Mouse (Mus musculus) heart, adult 18-20 months (tissue): ENCODE results near the gene Coq10a. TPM values are rescaled to one million over a fixed set of nuclear protein-coding genes. Genes with fewer than 3 reads are reported as not detected.
"Not testable (repeated sequence)": the region's sequence is repeated elsewhere in the genome, so short reads cannot be mapped to it uniquely, and the experiment has no call there.

Experiments
- DNase-seq, 2 experiments: peaks; one replicate each; pipeline ENCODE4 v3.0.0; 2021 to 2022; ENCODE audit warnings: mixed read lengths in 1 of 2
- microRNA-seq, 2 experiments: library from miRNA; unstranded; fragments of <30 nt; microRNA quantifications; one replicate each; pipeline ENCODE4 v1.2.0; 2022
- total RNA-seq, 2 experiments: library from RNA; stranded (reverse); gene quantifications; 2 replicates each; pipeline ENCODE4 v1.2.3; 2021

Gene Coq10a
- total RNA-seq, 2 experiments from 2014 or later: 365 to 392 TPM

DNA sequence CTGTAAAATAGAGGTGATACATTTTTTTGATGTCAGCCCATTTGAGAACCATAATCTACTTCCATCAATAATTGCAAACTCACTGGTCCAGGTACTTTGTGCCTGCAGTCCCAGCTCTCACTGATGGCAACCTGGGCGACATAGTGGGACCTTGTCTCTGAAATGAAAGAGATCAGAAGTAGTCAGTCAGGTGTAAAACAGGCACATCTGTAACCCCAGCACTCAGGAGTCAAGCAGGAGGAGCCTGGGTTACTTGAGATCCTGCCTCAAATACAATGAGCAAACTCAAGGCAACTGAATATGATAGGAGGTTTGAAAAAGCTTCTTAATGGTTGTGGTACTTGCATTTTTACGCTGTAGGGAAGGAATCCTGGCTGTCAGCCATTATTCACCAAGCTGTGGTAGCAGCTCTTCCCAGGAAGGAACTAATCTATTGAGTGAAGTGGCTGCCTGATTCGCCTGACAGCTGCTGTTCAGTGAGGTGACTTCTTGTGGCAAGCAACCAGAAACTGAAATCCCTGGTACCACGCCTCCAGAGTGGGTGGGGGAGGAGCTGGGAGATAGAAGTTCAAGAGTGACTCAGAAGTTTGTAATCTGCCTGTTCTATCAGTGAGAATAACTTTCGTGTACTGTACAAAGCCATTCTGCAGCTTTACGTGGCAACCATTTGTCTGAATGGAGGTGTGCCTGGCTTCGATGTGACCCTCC lies 24.1 kb downstream of the Coq10a start:
- peak; percentile 87 to 92 for DNase-seq

DNA sequence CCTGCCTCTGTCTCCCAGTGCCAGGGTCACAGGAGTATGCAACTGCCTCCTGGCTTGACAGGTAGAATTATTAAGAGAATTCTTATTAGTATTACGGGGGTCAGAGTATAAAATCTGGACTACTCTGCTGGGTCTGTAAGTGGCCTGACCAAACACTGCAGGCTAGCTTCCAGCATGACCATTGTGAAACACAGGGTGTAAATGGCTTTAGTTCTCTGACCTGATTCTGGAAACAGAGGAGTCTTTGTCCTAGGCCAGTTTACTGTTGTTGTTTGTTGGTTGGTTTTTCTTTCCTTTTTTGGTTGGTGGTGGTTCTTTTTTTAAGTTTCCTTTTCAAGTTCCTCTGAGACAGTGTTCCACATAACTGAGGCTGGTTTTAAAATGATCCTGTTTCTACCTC lies 25.4 kb downstream of the Coq10a start:
- no peak for DNase-seq

DNA sequence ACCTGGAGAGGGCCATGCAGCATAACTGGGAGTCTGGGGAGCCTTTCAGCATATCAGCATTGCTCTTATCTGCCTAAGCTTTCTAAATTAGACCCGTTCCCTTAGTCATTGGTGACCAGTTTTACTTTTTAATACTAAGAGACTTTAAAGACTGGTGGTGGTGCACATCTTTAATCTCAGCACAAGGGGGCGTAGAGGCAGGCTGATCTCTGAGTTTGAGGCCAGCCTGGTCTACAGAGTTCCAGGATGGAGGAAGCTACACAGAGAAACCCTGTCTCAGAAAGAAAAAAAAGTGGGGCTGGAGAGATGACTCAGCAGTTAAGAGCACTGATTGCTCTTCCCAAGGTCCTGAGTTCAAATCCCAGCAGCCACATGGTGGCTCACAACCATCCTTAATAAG lies 28.5 kb downstream of the Coq10a start:
- no peak for DNase-seq

DNA sequence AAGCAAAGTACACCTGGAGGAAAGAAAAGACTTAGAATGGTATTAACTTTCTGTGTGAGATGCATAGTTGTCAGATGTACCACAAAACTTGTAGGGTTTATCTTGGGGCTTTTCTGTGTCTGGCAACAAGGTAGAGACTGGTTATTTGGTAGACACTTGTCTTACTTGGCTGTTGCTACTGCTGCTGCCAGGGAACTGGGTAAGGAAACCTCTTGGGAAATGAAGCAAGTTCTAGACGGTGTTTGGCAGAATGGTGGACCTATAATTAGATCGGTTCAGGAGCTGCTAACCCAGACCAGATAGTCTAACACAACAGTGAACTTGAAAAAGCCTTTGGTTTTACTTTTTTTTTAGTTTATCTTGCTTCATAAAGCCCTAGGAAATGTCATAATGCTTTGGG lies 29.8 kb downstream of the Coq10a start:
- peak; percentile 42 to 64 for DNase-seq

DNA sequence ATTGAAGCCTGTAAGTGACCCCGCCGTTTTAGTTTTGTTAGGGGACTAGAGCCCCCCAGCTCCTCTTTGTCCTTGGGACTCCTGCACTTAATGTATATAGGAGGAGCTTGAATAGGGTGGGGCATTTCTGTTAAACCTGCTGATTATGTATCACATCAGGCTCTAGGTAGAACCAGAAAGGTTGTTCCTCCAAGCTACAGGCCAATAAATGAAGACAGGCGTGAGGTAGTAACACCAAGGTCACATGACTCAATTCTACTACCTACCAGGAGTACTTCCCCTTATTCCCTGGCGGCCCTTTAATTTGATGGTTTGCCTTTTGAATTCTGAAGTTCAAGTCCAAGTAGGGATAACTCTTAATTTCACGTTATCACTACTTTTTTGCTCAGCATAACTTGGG lies 30.4 kb downstream of the Coq10a start:
- no peak for DNase-seq

DNA sequence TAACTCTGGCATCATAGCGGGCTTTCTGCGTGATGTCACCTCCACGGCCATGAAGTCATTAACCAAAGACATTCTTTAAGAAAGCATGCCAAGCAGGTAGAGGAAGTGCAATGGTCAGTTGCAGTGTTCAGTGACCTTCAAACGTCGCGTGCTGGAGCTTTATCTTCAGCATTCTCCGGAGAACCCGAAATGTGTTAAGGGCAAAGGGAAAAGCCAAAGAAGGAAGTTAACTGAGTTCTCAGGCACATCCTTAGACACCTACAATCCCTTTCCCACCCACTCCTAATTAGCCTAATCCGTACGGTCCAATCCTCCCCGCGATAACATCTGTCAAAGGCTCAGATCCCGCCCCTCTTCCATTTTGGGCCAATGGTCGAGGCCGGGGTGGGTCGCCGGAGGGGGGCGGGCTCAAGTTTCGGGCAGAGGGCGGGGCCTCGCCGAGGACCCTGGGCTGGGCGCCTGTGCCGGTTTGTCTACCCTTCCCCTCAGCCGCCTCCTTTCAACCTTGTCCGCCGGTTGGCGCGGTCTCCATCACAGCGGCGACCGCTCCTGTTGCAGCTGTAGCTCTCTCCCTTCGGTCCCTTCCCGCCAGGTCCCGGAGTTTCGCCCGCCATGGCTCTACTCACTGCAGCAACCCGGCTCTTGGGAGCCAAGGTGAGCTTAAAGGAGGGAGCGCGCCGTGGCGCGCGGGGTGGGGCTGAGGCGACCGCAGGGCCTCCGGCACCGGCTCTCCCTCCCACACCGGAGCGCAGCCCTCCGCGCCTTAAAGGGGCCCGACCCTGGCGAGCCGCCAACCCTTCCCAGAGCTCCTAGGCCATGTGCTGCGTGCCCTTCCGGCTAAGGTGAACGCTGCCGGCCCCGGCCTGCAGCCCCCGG lies 31.3 kb downstream of the Coq10a start, which contains the start of gene Cs:
Gene Cs, plus strand, starts transcription at position 429 of the 876 bp plus-strand sequence.
- DNase-seq: peak; percentile 98

DNA sequence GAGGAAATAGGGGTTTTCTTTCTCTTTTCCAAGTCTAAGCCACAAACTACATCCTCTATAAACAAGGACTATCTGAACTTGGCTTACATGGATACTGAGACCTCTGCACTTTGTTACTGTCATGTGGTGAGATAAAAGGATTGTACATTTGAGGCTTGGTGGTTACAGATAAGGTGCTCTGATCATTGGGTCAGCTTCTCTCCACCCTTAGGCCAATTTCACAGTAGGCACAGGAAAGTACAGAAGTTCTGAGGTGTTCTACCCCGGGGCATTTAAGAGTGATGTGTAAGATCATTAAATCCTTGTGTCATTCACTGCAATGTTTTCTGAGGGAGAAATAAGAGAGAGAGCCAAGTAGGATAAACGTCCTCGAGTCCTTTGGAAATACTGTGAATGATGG lies 32.2 kb downstream of the Coq10a start:
- DNase-seq: no peak

DNA sequence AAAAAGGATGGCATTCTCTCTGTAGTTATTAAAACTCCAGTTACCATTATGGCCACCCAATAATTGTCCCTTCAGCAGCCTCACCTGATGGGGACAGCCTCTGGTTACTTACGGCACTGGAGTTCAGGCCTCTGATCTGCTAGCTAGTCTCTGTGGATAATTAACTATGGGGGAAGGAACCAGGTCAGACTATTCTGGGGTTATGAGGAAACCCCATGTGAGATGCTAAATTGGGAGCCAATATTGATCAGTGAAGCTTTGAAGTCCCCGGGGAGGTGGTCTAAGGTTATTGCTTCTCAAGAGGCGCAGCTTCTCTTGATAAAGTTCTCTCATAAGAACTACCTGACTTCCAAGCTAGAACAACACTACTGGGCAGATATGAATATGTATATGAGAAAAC lies 32.6 kb downstream of the Coq10a start:
- no peak for DNase-seq

DNA sequence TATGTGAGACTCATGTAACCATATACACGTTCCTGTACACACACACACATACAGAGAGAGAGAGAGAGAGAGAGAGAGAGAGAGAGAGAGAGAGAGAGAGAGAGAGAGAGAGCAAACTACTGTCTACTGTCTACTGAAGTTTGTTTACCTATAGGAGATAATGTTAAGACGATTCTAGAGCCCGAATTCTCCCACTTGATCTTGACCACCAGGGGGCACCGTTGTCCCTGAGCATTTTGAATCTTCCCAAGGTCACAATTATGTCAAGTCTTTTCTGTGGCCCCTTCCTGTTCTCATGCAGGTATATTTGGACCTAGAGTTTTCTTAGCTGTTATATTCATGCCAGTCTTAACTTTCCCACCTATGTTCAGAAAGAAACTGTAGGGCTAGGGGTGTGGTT lies 33.2 kb downstream of the Coq10a start:
- DNase-seq: peak; percentile 75 to 92

DNA sequence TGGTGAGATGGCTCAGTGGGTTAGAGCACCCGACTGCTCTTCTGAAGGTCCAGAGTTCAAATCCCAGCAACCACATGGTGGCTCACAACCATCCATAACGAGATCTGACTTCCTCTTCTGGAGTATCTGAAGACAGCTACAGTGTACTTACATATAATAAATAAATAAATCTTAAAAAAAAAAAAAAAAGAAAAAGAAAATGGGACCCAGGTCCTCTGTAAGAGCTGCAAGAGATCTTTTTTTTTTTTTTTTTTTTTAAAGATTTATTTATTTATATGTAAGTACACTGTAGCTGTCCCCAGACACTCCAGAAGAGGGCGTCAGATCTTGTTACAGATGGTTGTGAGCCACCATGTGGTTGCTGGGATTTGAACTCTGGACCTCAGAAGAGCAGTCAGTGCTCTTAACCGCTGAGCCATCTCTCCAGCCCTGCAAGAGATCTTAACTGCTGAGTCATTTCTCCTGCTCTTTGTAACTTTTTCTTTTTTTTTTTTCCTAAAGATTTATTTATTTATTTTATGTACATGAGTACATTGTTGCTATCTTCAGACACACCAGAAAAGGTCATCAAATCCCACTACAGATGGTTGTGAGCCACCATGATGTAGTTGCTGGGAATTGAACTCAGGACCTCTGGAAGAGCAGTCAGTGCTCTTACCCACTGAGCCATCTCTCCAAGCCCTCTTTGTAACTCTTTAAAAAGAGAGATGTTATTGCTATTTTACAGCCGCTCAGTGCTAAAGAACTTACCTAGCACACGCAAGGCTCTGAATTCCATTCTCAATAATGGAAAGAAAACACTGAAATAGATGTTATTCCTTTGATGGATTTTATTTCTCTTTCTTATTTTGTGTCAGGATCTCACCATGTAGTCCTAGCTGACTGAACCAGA lies 36.2 kb downstream of the Coq10a start:
- DNase-seq: not testable (repeated sequence)

DNA sequence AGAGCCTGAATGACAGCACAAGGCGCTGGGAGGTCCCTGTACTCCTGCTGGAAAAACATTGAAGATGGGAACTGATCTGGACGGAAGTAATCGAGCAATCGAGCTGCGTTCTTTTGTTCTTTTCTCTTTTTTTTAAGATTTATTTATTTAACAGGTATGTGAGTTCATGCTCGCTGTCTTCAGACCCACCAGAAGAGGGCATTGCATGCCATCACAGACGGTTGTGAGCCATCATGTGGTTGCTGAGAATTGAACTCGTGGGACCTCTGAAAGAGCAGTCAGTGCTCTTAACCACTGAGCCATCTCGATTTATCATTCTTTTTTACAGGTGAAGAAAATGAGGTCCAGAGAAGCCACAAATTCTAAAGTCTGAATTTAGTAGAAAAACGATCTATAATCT lies 41.2 kb downstream of the Coq10a start:
- DNase-seq: no peak

DNA sequence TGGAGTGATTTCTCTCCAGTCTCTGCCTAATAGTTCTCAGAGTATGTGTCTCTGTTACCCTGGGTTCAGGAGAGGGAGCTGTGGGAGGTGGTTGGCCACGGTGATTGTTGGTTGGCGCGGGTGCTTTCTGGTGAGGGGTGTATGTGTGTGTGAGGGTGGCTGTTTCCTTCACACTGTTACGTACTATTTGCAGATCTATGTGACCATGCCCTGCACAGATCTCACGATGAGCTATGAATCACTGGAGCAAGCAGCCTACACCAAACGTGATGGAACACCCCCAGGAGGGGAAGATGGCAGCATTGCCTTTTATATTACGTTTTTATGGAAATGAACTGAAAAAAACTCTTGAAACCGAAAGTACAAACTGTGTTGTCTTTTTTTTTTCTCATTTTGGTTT lies 42.0 kb downstream of the Coq10a start:
- DNase-seq: no peak

DNA sequence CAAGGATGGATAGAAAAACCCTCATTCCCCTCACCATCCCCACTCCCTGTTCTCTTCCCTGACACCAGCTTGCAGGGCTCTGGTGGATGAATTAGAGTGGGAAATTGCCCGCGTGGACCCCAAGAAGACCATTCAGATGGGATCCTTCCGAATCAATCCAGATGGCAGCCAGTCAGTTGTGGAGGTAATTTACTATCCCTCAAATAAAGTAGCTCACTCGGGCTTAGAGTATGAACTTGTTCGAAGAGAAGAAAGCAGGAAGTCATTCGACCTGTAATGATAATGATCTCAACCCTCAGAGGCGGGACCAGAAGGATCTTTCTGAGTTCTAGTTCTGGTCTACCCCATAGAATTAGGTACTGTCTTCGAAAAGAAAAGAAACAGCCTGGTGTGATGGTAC lies 45.3 kb downstream of the Coq10a start:
- DNase-seq: no peak

DNA sequence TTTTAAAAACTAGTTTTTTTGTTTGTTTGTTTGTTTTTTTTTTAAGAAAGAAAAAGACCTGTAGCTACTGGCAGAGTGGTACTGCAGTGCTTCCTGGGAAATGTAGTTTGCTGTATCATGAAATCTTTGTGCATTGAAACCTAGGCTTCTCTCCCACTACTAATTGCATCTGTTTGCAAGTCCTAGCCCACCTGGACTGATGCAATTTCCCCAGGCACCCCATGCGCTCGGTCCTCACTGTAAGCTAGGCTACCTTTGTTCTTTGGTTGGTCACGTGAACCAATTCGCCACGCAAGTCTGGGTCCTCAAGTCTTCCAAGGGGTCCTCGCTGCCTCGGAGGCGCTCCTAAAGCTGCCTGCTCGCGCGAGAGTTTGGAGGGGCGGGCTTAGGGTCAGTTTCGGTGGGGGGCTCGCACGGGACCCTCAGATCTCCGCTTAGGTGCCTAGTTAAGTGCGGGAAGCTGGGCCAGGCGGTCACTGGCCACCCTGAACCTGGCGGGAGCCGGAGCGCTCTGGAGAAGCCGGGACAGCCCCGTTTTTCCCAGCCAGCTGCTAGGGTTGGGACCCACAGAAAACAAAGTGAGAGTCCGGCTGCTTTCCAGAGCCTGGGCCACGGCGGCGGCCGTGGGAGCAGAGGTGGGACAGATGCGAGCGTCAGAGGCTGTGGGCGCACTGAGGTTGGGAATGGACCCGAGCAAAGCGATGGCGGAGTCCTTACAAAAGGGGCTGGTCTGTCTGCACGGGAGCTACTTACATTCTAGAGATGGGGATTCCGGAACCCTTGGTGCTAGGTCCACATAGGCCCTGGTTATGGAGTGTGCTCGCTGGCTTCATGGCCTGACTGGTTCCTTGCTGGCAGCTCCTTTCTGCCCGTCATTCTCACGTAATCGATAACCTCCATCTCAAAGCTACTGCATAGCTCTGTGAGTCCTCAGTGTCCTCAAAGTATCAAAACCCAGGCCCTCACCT lies 46.4 kb downstream of the Coq10a start, which contains the start of gene Cnpy2:
Gene Cnpy2, plus strand, starts transcription at position 319 of the 968 bp plus-strand sequence.
- peak; percentile 87 to 91 for DNase-seq

DNA sequence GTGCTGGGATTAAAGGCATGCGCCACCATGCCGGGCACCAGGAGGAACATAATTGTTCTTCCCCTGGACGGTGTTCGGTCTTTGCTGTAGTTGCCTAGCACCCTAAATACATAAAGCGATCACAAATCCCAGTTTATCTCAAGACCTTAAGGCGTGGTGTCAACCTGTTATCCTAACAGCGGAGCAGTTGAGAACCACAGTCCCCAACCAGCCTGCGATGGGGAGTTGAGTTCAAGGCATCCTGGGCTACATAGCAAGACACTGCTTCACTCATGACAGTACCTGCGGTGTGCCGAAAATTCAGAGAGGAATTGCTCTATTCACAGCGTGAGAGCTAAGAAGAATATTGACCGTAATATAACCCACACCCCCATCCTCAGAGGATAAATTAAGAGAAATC lies 47.2 kb downstream of the Coq10a start:
- DNase-seq: no peak

DNA sequence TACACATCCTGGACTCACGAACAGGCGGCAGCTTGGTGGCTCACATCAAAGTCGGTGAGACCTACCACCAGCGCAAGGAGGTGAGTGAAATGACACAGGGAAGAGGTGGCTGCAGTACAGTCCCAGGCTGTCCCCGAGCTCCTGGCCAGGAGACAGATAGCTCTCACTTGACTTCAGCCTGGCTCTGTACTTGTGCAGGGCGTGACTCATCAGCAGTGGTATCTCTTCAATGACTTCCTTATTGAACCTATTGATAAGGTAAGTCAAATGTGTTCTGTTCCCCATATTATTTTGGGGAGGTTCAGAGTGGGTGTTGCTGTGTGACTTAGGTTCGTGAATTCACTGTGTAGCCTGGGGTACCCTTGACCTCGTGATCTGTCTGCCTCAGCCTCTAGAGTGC lies 53.2 kb downstream of the Coq10a start:
- DNase-seq: no peak

Small RNA genes within 50 kb of the gene (microRNA-seq; reads per million reads assigned to microRNA genes)
- gene Gm25361 (0 reads per million in 2 experiments), gene Gm26308 (0 reads per million in 2 experiments), gene Mir6914 (0 reads per million in 2 experiments), gene Mir6915 (0.54 to 1.1 reads per million in 2 experiments)

Other genes starting within 250 kb of the Coq10a start
- gene Rbms2, start 188.7 kb downstream of the Coq10a start, total RNA-seq: 100 to 1,000 TPM in 1 of 2 experiments, 10 to 100 TPM in 1; 78.1 to 100 TPM
- gene Gls2, start 174.5 kb downstream of the Coq10a start, total RNA-seq: 1 to 10 TPM in 1 of 2 experiments, under 1 TPM in 1; 0.25 to 1.4 TPM
- gene Spryd4, start 157.2 kb downstream of the Coq10a start, total RNA-seq: 10 to 100 TPM; 37.9 to 45.9 TPM
- not detected for gene Mip, start 143.2 kb downstream of the Coq10a start, total RNA-seq
- gene Timeless, start 136.9 kb downstream of the Coq10a start, total RNA-seq: 1 to 10 TPM; 6.0 to 7.3 TPM
- gene Apon, start 114.9 kb downstream of the Coq10a start, total RNA-seq: not detected
- gene Apof, start 100.3 kb downstream of the Coq10a start, total RNA-seq: not detected
- gene Stat2, start 98.4 kb downstream of the Coq10a start, total RNA-seq: 10 to 100 TPM in 1 of 2 experiments, 1 to 10 TPM in 1; 8.3 to 11.3 TPM
- gene Il23a, start 70.2 kb downstream of the Coq10a start, total RNA-seq: not detected
- 1 to 10 TPM; 4.5 to 6.0 TPM for gene Pan2, start 65.7 kb downstream of the Coq10a start, total RNA-seq
- gene Cnpy2, start 46.5 kb downstream of the Coq10a start, total RNA-seq: 10 to 100 TPM; 62.2 to 66.6 TPM
- gene Cs, start 31.3 kb downstream of the Coq10a start, total RNA-seq: 1,000 to 10,000 TPM; 1,006 to 1,090 TPM
- 10 to 100 TPM; 38.1 to 40.3 TPM for gene Ankrd52, start 8.1 kb upstream of the Coq10a start, total RNA-seq
- gene Slc39a5, start 32.2 kb upstream of the Coq10a start, total RNA-seq: not detected
- 10 to 100 TPM; 41.0 to 42.8 TPM for gene Nabp2, start 42.5 kb upstream of the Coq10a start, total RNA-seq
- 10 to 100 TPM; 16.6 to 17.2 TPM for gene Rnf41, start 42.7 kb upstream of the Coq10a start, total RNA-seq
- gene Smarcc2, start 90.3 kb upstream of the Coq10a start, total RNA-seq: 10 to 100 TPM; 75.4 to 75.8 TPM
- gene Myl6, start 125.1 kb upstream of the Coq10a start, total RNA-seq: 100 to 1,000 TPM; 253 to 273 TPM
- 1 to 10 TPM; 3.2 to 3.3 TPM for gene Myl6b, start 129.7 kb upstream of the Coq10a start, total RNA-seq
- gene Esyt1, start 156.9 kb upstream of the Coq10a start, total RNA-seq: 10 to 100 TPM; 15.9 to 19.9 TPM
- gene Zc3h10, start 178.8 kb upstream of the Coq10a start, total RNA-seq: 1 to 10 TPM; 7.7 to 8.2 TPM
- gene Rpl41, start 180.3 kb upstream of the Coq10a start, total RNA-seq: 1,000 to 10,000 TPM; 1,490 to 1,551 TPM
- gene Pa2g4, start 197.0 kb upstream of the Coq10a start, total RNA-seq: 10 to 100 TPM; 43.1 to 46.0 TPM
- gene Erbb3, start 220.7 kb upstream of the Coq10a start, total RNA-seq: 1 to 10 TPM; 6.4 to 8.6 TPM